Mouse (Mus musculus) myocyte (in vitro differentiated cells): ENCODE results near the gene Prr12.

Experiments
- CEBPB ChIP-seq: IDR thresholded peaks from 2 replicates; pipeline ENCODE4 v1.6.1; 2011; ENCODE audit warnings: mild to moderate bottlenecking, moderate library complexity; ENCODE audit not compliant: poor library complexity, insufficient read depth, severe bottlenecking
- E2F4 ChIP-seq: IDR thresholded peaks from one replicate; pipeline ENCODE4 v1.6.1; 2011; ENCODE audit warnings: mild to moderate bottlenecking, control low read depth, moderate library complexity; ENCODE audit not compliant: insufficient read depth
- MYOG ChIP-seq, 3 experiments: IDR thresholded peaks; one replicate each; pipeline ENCODE4 v1.6.1; 2011; ENCODE audit warnings: control low read depth in 2 of 3, low read depth in 2 of 3, mild to moderate bottlenecking in 2 of 3; ENCODE audit not compliant: insufficient read length in 2 of 3, control insufficient read depth in 1 of 3, insufficient read depth in 1 of 3
- POLR2A ChIP-seq: IDR thresholded peaks from one replicate; pipeline ENCODE4 v1.6.1; 2011; ENCODE audit warnings: low read depth, mild to moderate bottlenecking, control low read depth, moderate library complexity; ENCODE audit not compliant: insufficient read length
- TCF12 ChIP-seq: IDR thresholded peaks from one replicate; pipeline ENCODE4 v1.6.1; 2011; ENCODE audit warnings: mild to moderate bottlenecking, control low read depth; ENCODE audit not compliant: poor library complexity, insufficient read depth, severe bottlenecking
- TCF3 ChIP-seq: IDR thresholded peaks from one replicate; pipeline ENCODE4 v1.6.1; 2011; ENCODE audit warnings: low read depth, control low read depth; ENCODE audit not compliant: insufficient read length
- USF1 ChIP-seq: IDR thresholded peaks from one replicate; pipeline ENCODE4 v1.6.1; 2011; ENCODE audit warnings: low read depth, mild to moderate bottlenecking, control low read depth, moderate library complexity

- TF ChIP-seq CEBPB = no peak
- TF ChIP-seq E2F4 = no peak
- TF ChIP-seq POLR2A = no peak
- no peak for TF ChIP-seq TCF12
- TF ChIP-seq USF1 = no peak
- TF ChIP-seq TCF3 = no peak
- no peak for TF ChIP-seq MYOG (IDR thresholded peaks at IDR 0.05; ENCODE audit: control insufficient read depth in 1 of 3, insufficient read depth in 1 of 3, insufficient read length in 2 of 3, low read depth in 2 of 3)
Observed at GRCm38 (mm10) chr7:45090251-45090977, 37.7 kb upstream of the Prr12 start.
